Mouse (Mus musculus) forebrain, embryonic 12.5 days (tissue): Measurements from ENCODE around the gene H1foo. TPM values are rescaled to one million over a fixed set of nuclear protein-coding genes. Genes with fewer than 3 reads are reported as not detected.
A peak's percentile ranks its signal among the peaks of the same experiment; 100 is the strongest.

Source experiments
- ATAC-seq: fragments of 200-750 bp; cut with Nextera tagmentation; 2 replicates; pipeline ENCODE4 v1.8.0; 2017; ENCODE audit warnings: moderate TSS enrichment; ENCODE audit not compliant: low FRiP score
- H3K27ac ChIP-seq: fragments of 300-500 bp; sonication (generic); 2 replicates; pipeline ENCODE4 v1.5.1; 2016; ENCODE audit warnings: mild to moderate bottlenecking
- H3K27me3 ChIP-seq: fragments of 300-500 bp; sonication (generic); 2 replicates; pipeline ENCODE4 v1.6.1; 2016; ENCODE audit warnings: mild to moderate bottlenecking
- H3K36me3 ChIP-seq: fragments of 300-500 bp; sonication (generic); replicated peaks from 2 replicates; pipeline ENCODE4 v1.6.1; 2016; ENCODE audit warnings: mild to moderate bottlenecking
- H3K4me1 ChIP-seq: fragments of 300-500 bp; sonication (generic); 2 replicates; pipeline ENCODE4 v1.6.1; 2016
- H3K4me2 ChIP-seq: fragments of 300-500 bp; sonication (generic); 2 replicates; pipeline ENCODE4 v1.6.1; 2016; ENCODE audit warnings: mild to moderate bottlenecking, moderate library complexity
- H3K4me3 ChIP-seq: fragments of 300-500 bp; sonication (generic); replicated peaks from 2 replicates; pipeline ENCODE4 v1.5.1; 2016; ENCODE audit warnings: mild to moderate bottlenecking
- H3K9ac ChIP-seq: fragments of 300-500 bp; sonication (generic); 2 replicates; pipeline ENCODE4 v1.6.1; 2016; ENCODE audit warnings: mild to moderate bottlenecking
- H3K9me3 ChIP-seq: fragments of 300-500 bp; sonication (generic); 2 replicates; pipeline ENCODE4 v1.6.1; 2016
- WGBS: fragments of 180-500 bp; shearing (Covaris S2); methylation state at CpG from one replicate; pipeline ENCODE4 v1.1.7; 2016; 5-methylcytosine and 5-hydroxymethylcytosine counted together
- polyA plus RNA-seq: library from polyadenylated mRNA; unstranded; fragments of >200 nt; fragmentation: Nextera tagmentation; extraction: Ambion mirVana; gene quantifications from 2 replicates; pipeline ENCODE4 v1.2.1, GENCODE M21; 2016

H1foo gene
- polyA plus RNA-seq, 1 experiment from 2014 or later = not detected

DNA sequence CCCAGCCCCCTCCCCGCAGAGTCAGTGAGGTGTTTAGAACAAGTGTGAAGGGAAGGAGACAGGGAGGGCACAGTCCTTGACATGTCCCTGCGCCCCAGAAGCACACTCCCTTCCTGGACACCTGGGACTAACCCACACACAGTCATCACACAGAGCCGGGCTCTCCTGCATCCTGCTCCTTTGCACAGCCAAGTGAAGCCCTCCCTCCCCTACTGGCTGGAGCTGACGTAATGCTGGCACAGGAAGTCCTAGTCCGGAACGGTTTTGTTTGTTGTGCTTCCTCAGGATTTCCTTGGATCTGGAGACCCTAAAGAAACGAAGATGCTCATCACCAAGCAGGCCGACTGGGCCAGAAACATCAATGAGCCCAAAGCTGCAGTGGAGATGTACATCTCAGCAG lies 34.8 kb upstream of the H1foo start:
- no peaks in the 10 kb centered on the region for H3K27me3 ChIP-seq
- peaks cover 19% of the 10 kb centered on the region for H3K36me3 ChIP-seq
- H3K27ac ChIP-seq = 0 out of 2 replicates have a peak overlapping the region, but pooled peaks have one; percentile 19
- H3K4me1 ChIP-seq = no peaks in the 10 kb centered on the region; the same call in 1 of the 2 replicates
- no peak for ATAC-seq
- no peaks in the 10 kb centered on the region for H3K9me3 ChIP-seq
- H3K9ac ChIP-seq = no peak overlapping the region
- H3K4me2 ChIP-seq = no peak overlapping the region
- H3K4me3 ChIP-seq = no peak overlapping the region
- WGBS = 82% methylated on average over 8 of the region's 8 CpGs

- Histone ChIP-seq H3K4me2 (no peak overlapping the region), H3K9me3 (no peaks in the 10 kb centered on the region), H3K4me3 (no peak overlapping the region), H3K4me1 (no peaks in the 10 kb centered on the region; the same call in 1 of the 2 replicates), H3K36me3 (peaks cover 18% of the 10 kb centered on the region), H3K9ac (no peak overlapping the region), H3K27me3 (no peaks in the 10 kb centered on the region), H3K27ac (no peak overlapping the region)
- ATAC-seq = no peak
- WGBS = 89% methylated on average over 6 of the region's 6 CpGs
These were observed 33.0 kb upstream of the H1foo start for GRCm38 (mm10) chr6:115911763-115912162.

- Histone ChIP-seq H3K4me1 (no peaks in the 10 kb centered on the region; the same call in 1 of the 2 replicates), H3K27me3 (no peaks in the 10 kb centered on the region), H3K9me3 (no peaks in the 10 kb centered on the region), H3K4me3 (no peak overlapping the region), H3K36me3 (peaks cover 13% of the 10 kb centered on the region; the same call in 1 of the 2 replicates), H3K4me2 (no peak overlapping the region), H3K27ac (peak overlapping the region; percentile 63; the same call in 1 of the 2 replicates), H3K9ac (no peak overlapping the region)
- 82% methylated on average over 10 of the region's 10 CpGs for WGBS
- ATAC-seq = no peak
These were observed 31.3 kb upstream of the H1foo start for GRCm38 (mm10) chr6:115913482-115913881.

DNA sequence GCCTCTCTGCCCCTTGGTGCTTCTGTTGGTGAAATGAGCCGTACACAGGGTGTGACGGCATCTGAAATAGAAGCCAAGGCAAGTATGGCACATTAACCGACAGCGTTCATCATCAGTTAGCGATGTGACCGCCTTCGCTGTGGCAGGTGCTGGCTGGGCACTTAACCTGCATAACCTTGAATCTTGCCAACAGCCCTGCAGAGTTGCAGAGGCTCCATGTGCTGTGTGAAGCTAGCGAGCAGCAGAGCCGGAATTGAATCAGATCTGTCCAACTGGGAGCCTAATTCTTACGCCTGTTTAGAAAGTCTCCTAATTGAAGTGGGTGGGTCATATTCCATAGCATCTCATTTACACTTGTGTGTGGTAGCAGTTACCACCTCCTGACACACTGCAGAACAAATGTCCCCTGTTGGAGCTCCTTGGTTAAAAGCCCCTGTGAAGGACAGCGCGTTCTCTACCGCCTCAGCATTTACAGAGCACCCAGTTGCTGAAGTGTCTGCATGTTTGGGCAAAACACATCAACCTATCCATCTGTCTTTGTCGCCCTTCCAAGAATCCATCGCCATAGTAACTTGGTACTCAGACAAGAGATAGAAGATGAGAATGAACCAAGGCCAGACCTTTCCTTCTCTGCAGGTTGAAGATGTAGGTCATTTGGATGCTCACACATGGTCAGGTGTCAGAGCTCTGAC lies 30.1 kb upstream of the H1foo start:
- no peaks in the 10 kb centered on the region; the same call in 1 of the 2 replicates for H3K4me1 ChIP-seq
- H3K4me2 ChIP-seq = no peak overlapping the region
- H3K9me3 ChIP-seq = no peaks in the 10 kb centered on the region
- 76% methylated on average over 15 of the region's 15 CpGs for WGBS
- H3K9ac ChIP-seq = no peak overlapping the region
- peak; percentile 48; the same call in 1 of the 2 replicates for ATAC-seq
- peaks cover 13% of the 10 kb centered on the region; the same call in 1 of the 2 replicates for H3K36me3 ChIP-seq
- H3K27me3 ChIP-seq = no peaks in the 10 kb centered on the region
- peak overlapping the region; percentile 63 for H3K27ac ChIP-seq
- no peak overlapping the region for H3K4me3 ChIP-seq

GRCm38 (mm10) chr6:115915601-115916445 lies 28.9 kb upstream of the H1foo start:
- no peak overlapping the region for H3K4me2 ChIP-seq
- H3K9ac ChIP-seq = no peak overlapping the region
- WGBS = 81% methylated on average over 17 of the region's 17 CpGs
- H3K4me3 ChIP-seq = no peak overlapping the region
- peak overlapping the region; percentile 46 for H3K27ac ChIP-seq
- no peaks in the 10 kb centered on the region; the same call in 1 of the 2 replicates for H3K4me1 ChIP-seq
- no peaks in the 10 kb centered on the region for H3K9me3 ChIP-seq
- peaks cover 7% of the 10 kb centered on the region; the same call in 1 of the 2 replicates for H3K36me3 ChIP-seq
- no peaks in the 10 kb centered on the region for H3K27me3 ChIP-seq
- ATAC-seq = no peak

GRCm38 (mm10) chr6:115916611-115917010 lies 28.1 kb upstream of the H1foo start:
- Histone ChIP-seq H3K27me3 (no peaks in the 10 kb centered on the region), H3K4me1 (no peaks in the 10 kb centered on the region; the same call in 1 of the 2 replicates), H3K4me3 (no peak overlapping the region), H3K9me3 (no peaks in the 10 kb centered on the region), H3K4me2 (no peak overlapping the region), H3K27ac (no peak overlapping the region), H3K9ac (no peak overlapping the region), H3K36me3 (peaks cover 7% of the 10 kb centered on the region; the same call in 1 of the 2 replicates)
- ATAC-seq = no peak
- whole genome bisulfite sequencing = 93% methylated on average over 5 of the region's 5 CpGs

GRCm38 (mm10) chr6:115918615-115919014 lies 26.1 kb upstream of the H1foo start:
- no peaks in the 10 kb centered on the region for H3K9me3 ChIP-seq
- peaks cover 7% of the 10 kb centered on the region; the same call in 1 of the 2 replicates for H3K36me3 ChIP-seq
- 82% methylated on average over 1 of the region's 1 CpGs for WGBS
- H3K9ac ChIP-seq = no peak overlapping the region
- no peaks in the 10 kb centered on the region; the same call in 1 of the 2 replicates for H3K4me1 ChIP-seq
- no peak overlapping the region for H3K4me3 ChIP-seq
- no peak for ATAC-seq
- no peaks in the 10 kb centered on the region for H3K27me3 ChIP-seq
- H3K4me2 ChIP-seq = no peak overlapping the region
- no peak overlapping the region for H3K27ac ChIP-seq

DNA sequence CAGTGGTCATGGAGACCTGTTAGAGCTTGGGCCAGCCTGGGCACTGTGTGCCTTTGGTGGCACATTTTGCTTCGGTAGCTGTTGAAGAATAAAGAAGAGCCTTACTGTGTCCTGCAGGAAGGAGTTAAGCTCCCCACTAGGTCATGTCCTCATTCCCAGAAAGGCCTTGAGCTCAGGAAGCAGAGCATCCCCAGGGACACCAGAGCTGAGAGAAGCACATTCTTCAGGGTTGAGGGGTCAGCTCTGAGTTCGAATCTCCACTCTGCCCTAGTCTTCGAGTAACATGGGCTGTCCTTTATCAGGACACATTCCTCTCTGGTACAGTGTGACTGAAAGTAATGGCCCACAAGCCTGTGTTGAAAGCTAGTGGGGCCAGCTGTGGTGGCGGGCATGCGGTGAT lies 24.9 kb upstream of the H1foo start:
- no peak overlapping the region for H3K27ac ChIP-seq
- H3K36me3 ChIP-seq = peaks cover 7% of the 10 kb centered on the region; the same call in 1 of the 2 replicates
- 87% methylated on average over 5 of the region's 5 CpGs for WGBS
- no peak overlapping the region for H3K4me3 ChIP-seq
- no peak overlapping the region for H3K4me2 ChIP-seq
- no peaks in the 10 kb centered on the region for H3K4me1 ChIP-seq
- ATAC-seq = no peak
- H3K27me3 ChIP-seq = no peaks in the 10 kb centered on the region
- no peaks in the 10 kb centered on the region for H3K9me3 ChIP-seq
- H3K9ac ChIP-seq = no peak overlapping the region

GRCm38 (mm10) chr6:115924829-115925228 lies 19.9 kb upstream of the H1foo start:
- no peak for ATAC-seq
- Histone ChIP-seq H3K27ac (no peak overlapping the region), H3K4me1 (peaks cover 13% of the 10 kb centered on the region; the same call in 1 of the 2 replicates), H3K36me3 (no peaks in the 10 kb centered on the region), H3K4me2 (no peak overlapping the region), H3K27me3 (no peaks in the 10 kb centered on the region), H3K9ac (no peak overlapping the region), H3K4me3 (no peak overlapping the region), H3K9me3 (no peaks in the 10 kb centered on the region)
- WGBS = 67% methylated on average over 6 of the region's 6 CpGs

DNA sequence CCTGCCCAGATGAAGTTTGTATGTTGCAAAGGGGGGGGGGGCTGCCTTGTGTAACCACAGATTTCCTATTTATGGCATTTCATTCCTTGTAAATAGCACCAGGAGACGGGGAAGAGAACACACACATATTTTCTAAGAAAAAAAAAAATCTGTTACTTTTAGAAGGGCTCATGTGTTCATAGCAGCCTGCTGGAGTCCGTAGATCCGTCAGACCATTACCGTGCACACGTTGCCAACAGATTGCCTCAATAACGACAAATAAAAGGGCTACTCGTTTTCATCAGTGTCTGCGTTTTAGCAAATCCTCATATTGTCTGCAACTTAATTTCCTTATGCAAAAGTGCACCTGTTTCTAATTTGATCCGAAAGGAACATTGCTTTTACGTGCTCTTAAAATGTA lies 18.3 kb upstream of the H1foo start:
- Histone ChIP-seq H3K27ac (peak overlapping the region; percentile 74), H3K9ac (no peak overlapping the region), H3K4me2 (no peak overlapping the region), H3K9me3 (no peaks in the 10 kb centered on the region), H3K27me3 (no peaks in the 10 kb centered on the region), H3K36me3 (no peaks in the 10 kb centered on the region), H3K4me3 (no peak overlapping the region), H3K4me1 (peaks cover 15% of the 10 kb centered on the region)
- no peak for ATAC-seq
- WGBS = 56% methylated on average over 10 of the region's 10 CpGs

DNA sequence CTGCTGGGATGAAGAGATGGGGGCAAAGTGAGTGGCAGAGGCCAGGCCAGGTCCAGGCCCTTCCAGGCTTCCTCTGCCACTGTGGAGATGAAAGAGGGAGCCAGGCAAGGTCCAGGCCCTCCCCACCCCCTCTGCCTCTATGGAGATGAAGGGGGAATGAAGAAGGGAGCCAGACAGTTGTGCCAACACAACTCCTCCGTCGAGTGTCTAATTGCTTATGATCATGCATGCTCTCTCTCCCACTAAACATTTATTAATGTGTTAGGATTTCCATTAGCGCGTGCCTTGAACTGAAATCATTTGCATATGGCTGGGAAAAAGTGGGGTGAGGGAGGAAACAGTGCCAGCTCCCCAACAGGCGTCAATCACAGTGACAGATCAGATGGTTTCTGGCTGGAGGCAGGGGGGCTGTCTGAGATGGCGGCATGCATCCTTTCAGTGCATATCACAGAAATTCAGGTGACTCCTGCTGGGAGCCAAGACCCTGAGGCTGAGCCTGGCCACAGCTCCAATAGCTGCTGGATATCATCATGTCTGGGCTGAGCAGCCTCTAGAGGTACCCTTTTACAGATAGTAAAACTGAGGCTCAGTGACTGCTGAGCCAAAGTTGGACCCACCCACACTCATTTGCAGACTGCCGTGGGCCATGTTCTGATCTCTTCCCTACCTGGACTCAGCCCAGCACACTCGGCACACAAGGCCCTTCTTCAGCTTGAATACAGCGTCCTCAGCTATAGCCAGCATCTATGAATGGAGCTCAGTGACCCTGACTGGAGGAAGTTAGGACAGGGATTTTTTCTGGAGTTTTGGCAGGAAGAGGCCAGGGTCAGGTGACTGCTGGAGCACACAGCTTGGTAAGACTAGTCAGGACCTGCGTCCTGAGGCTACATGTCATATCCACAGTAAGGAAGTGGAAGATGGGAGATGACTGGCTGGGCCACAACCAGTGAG lies 17.2 kb upstream of the H1foo start:
- peak; percentile 42 for ATAC-seq
- peaks cover 19% of the 10 kb centered on the region for H3K4me1 ChIP-seq
- no peak overlapping the region for H3K4me3 ChIP-seq
- no peaks in the 10 kb centered on the region for H3K9me3 ChIP-seq
- no peak overlapping the region for H3K9ac ChIP-seq
- H3K4me2 ChIP-seq = no peak overlapping the region
- no peaks in the 10 kb centered on the region for H3K27me3 ChIP-seq
- no peaks in the 10 kb centered on the region for H3K36me3 ChIP-seq
- H3K27ac ChIP-seq = peak overlapping the region; percentile 74
- 72% methylated on average over 10 of the region's 10 CpGs for WGBS
